Mouse (Mus musculus) stomach, embryonic 15.5 days (tissue): ENCODE measurements around the gene Cux1. TPM values are rescaled to one million over a fixed set of nuclear protein-coding genes. Genes with fewer than 3 reads are reported as not detected.

Experiments
- ATAC-seq: fragments of 200-750 bp; cut with Nextera tagmentation; 2 replicates; pipeline ENCODE4 v1.8.0; 2017; ENCODE audit warnings: low read depth, moderate number of reproducible peaks, moderate TSS enrichment; ENCODE audit not compliant: insufficient read depth, low FRiP score
- H3K27ac ChIP-seq: fragments of 300-500 bp; sonication (generic); 2 replicates; pipeline ENCODE4 v1.5.1; 2015; ENCODE audit warnings: mild to moderate bottlenecking, inconsistent platforms
- H3K27me3 ChIP-seq: fragments of 300-500 bp; sonication (generic); replicated peaks from 2 replicates; pipeline ENCODE4 v1.6.1; 2015; ENCODE audit warnings: inconsistent platforms
- H3K36me3 ChIP-seq: fragments of 300-500 bp; sonication (generic); 2 replicates; pipeline ENCODE4 v1.6.1; 2015; ENCODE audit warnings: inconsistent platforms
- H3K4me1 ChIP-seq: fragments of 300-500 bp; sonication (generic); 2 replicates; pipeline ENCODE4 v1.6.1; 2015; ENCODE audit warnings: inconsistent platforms
- H3K4me2 ChIP-seq: fragments of 300-500 bp; sonication (generic); 2 replicates; pipeline ENCODE4 v1.6.1; 2015; ENCODE audit warnings: mild to moderate bottlenecking, inconsistent platforms
- H3K4me3 ChIP-seq: fragments of 300-500 bp; sonication (generic); replicated peaks from 2 replicates; pipeline ENCODE4 v1.5.1; 2015; ENCODE audit warnings: inconsistent platforms
- H3K9ac ChIP-seq: fragments of 300-500 bp; sonication (generic); 2 replicates; pipeline ENCODE4 v1.6.1; 2015; ENCODE audit warnings: inconsistent platforms
- H3K9me3 ChIP-seq: fragments of 300-500 bp; sonication (generic); 2 replicates; pipeline ENCODE4 v1.6.1; 2016; ENCODE audit warnings: inconsistent platforms
- WGBS: fragments of 180-500 bp; shearing (Covaris S2); methylation state at CpG from one replicate; pipeline ENCODE4 v1.1.7; 2015; 5-methylcytosine and 5-hydroxymethylcytosine counted together
- polyA plus RNA-seq: library from polyadenylated mRNA; unstranded; fragments of >200 nt; fragmentation: Nextera tagmentation; extraction: Ambion mirVana; gene quantifications from 2 replicates; pipeline ENCODE4 v1.2.1, GENCODE M21; 2015

Cux1 gene
- polyA plus RNA-seq, 1 experiment from 2014 or later = 73.5 TPM

- no peak for ATAC-seq
- Histone ChIP-seq H3K9me3 (no peaks in the 10 kb centered on the region), H3K36me3 (no peaks in the 10 kb centered on the region), H3K9ac (no peak overlapping the region), H3K4me1 (0 out of 2 replicates have a peak, but pooled peaks cover 5% of the 10 kb centered on the region), H3K4me2 (no peak overlapping the region), H3K4me3 (no peak overlapping the region), H3K27me3 (0 out of 2 replicates have a peak, but pooled peaks cover 10% of the 10 kb centered on the region), H3K27ac (no peak overlapping the region)
- WGBS = 42% methylated on average over 4 of the region's 4 CpGs
Measured at GRCm38 (mm10) chr5:136584676-136585285, 17.5 kb upstream of the Cux1 start.

GRCm38 (mm10) chr5:136583666-136584464 is 16.6 kb upstream of the Cux1 start:
- ATAC-seq = no peak

GRCm38 (mm10) chr5:136583256-136583655 is 16.0 kb upstream of the Cux1 start:
- 0 out of 2 replicates have a peak, but pooled peaks cover 5% of the 10 kb centered on the region for H3K4me1 ChIP-seq
- no peak for ATAC-seq
- no peaks in the 10 kb centered on the region for H3K36me3 ChIP-seq
- no peak overlapping the region for H3K4me3 ChIP-seq
- no peaks in the 10 kb centered on the region for H3K9me3 ChIP-seq
- WGBS = 81% methylated on average over 2 of the region's 2 CpGs
- H3K27me3 ChIP-seq = 0 out of 2 replicates have a peak, but pooled peaks cover 10% of the 10 kb centered on the region
- no peak overlapping the region for H3K9ac ChIP-seq
- H3K27ac ChIP-seq = no peak overlapping the region
- H3K4me2 ChIP-seq = no peak overlapping the region

More at GRCm38 (mm10) chr5:136583666-136584464, 16.6 kb upstream of the Cux1 start:
- H3K9ac ChIP-seq = no peak overlapping the region
- H3K36me3 ChIP-seq = no peaks in the 10 kb centered on the region
- WGBS = 66% methylated on average over 4 of the region's 4 CpGs
- no peak overlapping the region for H3K27ac ChIP-seq
- no peaks in the 10 kb centered on the region for H3K9me3 ChIP-seq
- 0 out of 2 replicates have a peak, but pooled peaks cover 5% of the 10 kb centered on the region for H3K4me1 ChIP-seq
- H3K27me3 ChIP-seq = 0 out of 2 replicates have a peak, but pooled peaks cover 10% of the 10 kb centered on the region
- H3K4me2 ChIP-seq = no peak overlapping the region
- no peak overlapping the region for H3K4me3 ChIP-seq

GRCm38 (mm10) chr5:136582201-136582600 is 14.9 kb upstream of the Cux1 start:
- Histone ChIP-seq H3K4me3 (no peak overlapping the region), H3K9ac (no peak overlapping the region), H3K27ac (no peak overlapping the region), H3K36me3 (no peaks in the 10 kb centered on the region), H3K9me3 (no peaks in the 10 kb centered on the region), H3K27me3 (0 out of 2 replicates have a peak, but pooled peaks cover 10% of the 10 kb centered on the region), H3K4me2 (peak overlapping the region; percentile 40), H3K4me1 (0 out of 2 replicates have a peak, but pooled peaks cover 5% of the 10 kb centered on the region)
- ATAC-seq = no peak
- WGBS = 7% methylated on average over 12 of the region's 12 CpGs

GRCm38 (mm10) chr5:136581625-136582024 is 14.3 kb upstream of the Cux1 start:
- Histone ChIP-seq H3K9me3 (no peaks in the 10 kb centered on the region), H3K9ac (no peak overlapping the region), H3K27me3 (0 out of 2 replicates have a peak, but pooled peaks cover 10% of the 10 kb centered on the region), H3K4me2 (peak overlapping the region; percentile 40), H3K27ac (no peak overlapping the region), H3K4me3 (peak overlapping the region; percentile 8; the same call in 1 of the 2 replicates), H3K4me1 (0 out of 2 replicates have a peak, but pooled peaks cover 5% of the 10 kb centered on the region), H3K36me3 (no peaks in the 10 kb centered on the region)
- ATAC-seq = no peak
- WGBS = 2% methylated on average over 13 of the region's 13 CpGs

GRCm38 (mm10) chr5:136581166-136581565 is 13.9 kb upstream of the Cux1 start:
- H3K27ac ChIP-seq = no peak overlapping the region
- H3K4me2 ChIP-seq = peak overlapping the region; percentile 40
- H3K27me3 ChIP-seq = 0 out of 2 replicates have a peak, but pooled peaks cover 10% of the 10 kb centered on the region
- WGBS = 18% methylated on average over 9 of the region's 9 CpGs
- no peaks in the 10 kb centered on the region for H3K9me3 ChIP-seq
- peak overlapping the region; percentile 8; the same call in 1 of the 2 replicates for H3K4me3 ChIP-seq
- H3K4me1 ChIP-seq = 0 out of 2 replicates have a peak, but pooled peaks cover 5% of the 10 kb centered on the region
- H3K36me3 ChIP-seq = no peaks in the 10 kb centered on the region
- H3K9ac ChIP-seq = no peak overlapping the region
- 0 out of 2 replicates have a peak, but pooled peaks have one; percentile 35 for ATAC-seq

- WGBS = 51% methylated on average over 10 of the region's 10 CpGs
Measured at GRCm38 (mm10) chr5:136578201-136578600, 10.9 kb upstream of the Cux1 start.

GRCm38 (mm10) chr5:136570171-136570570 is 2.9 kb upstream of the Cux1 start:
- WGBS = 47% methylated on average over 7 of the region's 7 CpGs
- peaks cover 7% of the 10 kb centered on the region for H3K4me1 ChIP-seq
- H3K27ac ChIP-seq = no peak overlapping the region
- H3K27me3 ChIP-seq = 0 out of 2 replicates have a peak, but pooled peaks cover 4% of the 10 kb centered on the region
- no peak overlapping the region for H3K4me3 ChIP-seq
- H3K4me2 ChIP-seq = no peak overlapping the region
- no peaks in the 10 kb centered on the region for H3K9me3 ChIP-seq
- no peak overlapping the region for H3K9ac ChIP-seq
- H3K36me3 ChIP-seq = no peaks in the 10 kb centered on the region
- ATAC-seq = no peak

More at GRCm38 (mm10) chr5:136578201-136578600, 10.9 kb upstream of the Cux1 start:
- H3K4me3 ChIP-seq = no peak overlapping the region
- H3K4me1 ChIP-seq = no peaks in the 10 kb centered on the region
- H3K9me3 ChIP-seq = no peaks in the 10 kb centered on the region
- 0 out of 2 replicates have a peak, but pooled peaks cover 10% of the 10 kb centered on the region for H3K27me3 ChIP-seq
- ATAC-seq = no peak
- H3K4me2 ChIP-seq = no peak overlapping the region
- no peak overlapping the region for H3K27ac ChIP-seq
- no peaks in the 10 kb centered on the region for H3K36me3 ChIP-seq
- H3K9ac ChIP-seq = no peak overlapping the region

GRCm38 (mm10) chr5:136568776-136569175 is 1.5 kb upstream of the Cux1 start:
- peak overlapping the region; percentile 90 for H3K4me3 ChIP-seq
- WGBS = 0% methylated on average over 36 of the region's 36 CpGs
- H3K27ac ChIP-seq = no peak overlapping the region
- ATAC-seq = no peak
- peaks cover 15% of the 10 kb centered on the region for H3K4me1 ChIP-seq
- no peaks in the 10 kb centered on the region for H3K9me3 ChIP-seq
- H3K4me2 ChIP-seq = peak overlapping the region; percentile 100
- H3K36me3 ChIP-seq = no peaks in the 10 kb centered on the region
- peak overlapping the region; percentile 48 for H3K9ac ChIP-seq
- H3K27me3 ChIP-seq = 0 out of 2 replicates have a peak, but pooled peaks cover 4% of the 10 kb centered on the region

GRCm38 (mm10) chr5:136568026-136568765 is 906 bp upstream of the Cux1 start:
- H3K27ac ChIP-seq = no peak overlapping the region

GRCm38 (mm10) chr5:136566812-136567175 is 496 bp downstream of the Cux1 start:
- H3K9me3 ChIP-seq = no peaks in the 10 kb centered on the region
- 1% methylated on average over 31 of the region's 31 CpGs for WGBS
- peaks cover 15% of the 10 kb centered on the region for H3K4me1 ChIP-seq
- H3K36me3 ChIP-seq = no peaks in the 10 kb centered on the region
- peak overlapping the region; percentile 90 for H3K4me3 ChIP-seq
- no peaks in the 10 kb centered on the region for H3K27me3 ChIP-seq
- H3K9ac ChIP-seq = peak overlapping the region; percentile 96
- ATAC-seq = peak; percentile 64
- H3K27ac ChIP-seq = peak overlapping the region; percentile 92
- peak overlapping the region; percentile 95 for H3K4me2 ChIP-seq

More at GRCm38 (mm10) chr5:136568026-136568765, 906 bp upstream of the Cux1 start:
- Histone ChIP-seq H3K9me3 (no peaks in the 10 kb centered on the region), H3K4me1 (peaks cover 15% of the 10 kb centered on the region), H3K27me3 (0 out of 2 replicates have a peak, but pooled peaks cover 4% of the 10 kb centered on the region), H3K36me3 (no peaks in the 10 kb centered on the region), H3K4me3 (peak overlapping the region; percentile 90), H3K9ac (peak overlapping the region; percentile 50), H3K4me2 (peak overlapping the region; percentile 100)
- under 1% methylated on average over 36 of the region's 36 CpGs for WGBS
- 0 out of 2 replicates have a peak, but pooled peaks have one; percentile 16 for ATAC-seq
